Mouse (Mus musculus) embryonic facial prominence, embryonic 11.5 days (tissue): Measurements from ENCODE around the gene Cdh26. TPM values are rescaled to one million over a fixed set of nuclear protein-coding genes. Genes with fewer than 3 reads are reported as not detected.
A peak's percentile ranks its signal among the peaks of the same experiment; 100 is the strongest.

Source experiments
- ATAC-seq: fragments of 200-750 bp; cut with Nextera tagmentation; replicated peaks from 2 replicates; pipeline ENCODE4 v1.8.0; 2017; ENCODE audit warnings: low read depth; ENCODE audit not compliant: insufficient number of reproducible peaks, low FRiP score, low TSS enrichment
- DNase-seq: peaks from one replicate; pipeline ENCODE4 v3.0.0-alpha.2; 2015; ENCODE audit warnings: low spot score
- H3K27ac ChIP-seq: fragments of 300-500 bp; sonication (generic); replicated peaks from 2 replicates; pipeline ENCODE4 v1.5.1; 2014; ENCODE audit warnings: mild to moderate bottlenecking, low read depth, low read length, control low read depth
- H3K27me3 ChIP-seq: fragments of 300-500 bp; sonication (generic); 2 replicates; pipeline ENCODE4 v1.6.1; 2014; ENCODE audit warnings: mild to moderate bottlenecking, low read length, moderate library complexity, mixed read lengths; ENCODE audit not compliant: control insufficient read depth, insufficient read depth
- H3K36me3 ChIP-seq: fragments of 300-500 bp; sonication (generic); replicated peaks from 2 replicates; pipeline ENCODE4 v1.6.1; 2014; ENCODE audit warnings: low read depth, mild to moderate bottlenecking, low read length, moderate library complexity, mixed read lengths; ENCODE audit not compliant: control insufficient read depth, insufficient read depth
- H3K4me1 ChIP-seq: fragments of 300-500 bp; sonication (generic); 2 replicates; pipeline ENCODE4 v1.6.1; 2014; ENCODE audit warnings: low read length, mixed read lengths; ENCODE audit not compliant: control insufficient read depth, insufficient read depth
- H3K4me2 ChIP-seq: fragments of 300-500 bp; sonication (generic); 2 replicates; pipeline ENCODE4 v1.6.1; 2014; ENCODE audit warnings: low read depth, mild to moderate bottlenecking, control low read depth, low read length, moderate library complexity
- H3K4me3 ChIP-seq: fragments of 300-500 bp; sonication (generic); 2 replicates; pipeline ENCODE4 v1.5.1; 2014; ENCODE audit warnings: low read depth, low read length, control low read depth
- H3K9ac ChIP-seq: fragments of 300-500 bp; sonication (generic); replicated peaks from 2 replicates; pipeline ENCODE4 v1.6.1; 2014; ENCODE audit warnings: mild to moderate bottlenecking, control low read depth, low read length
- H3K9me3 ChIP-seq: fragments of 300-500 bp; sonication (generic); replicated peaks from 2 replicates; pipeline ENCODE4 v1.6.1; 2016; ENCODE audit warnings: mild to moderate bottlenecking, low read length, inconsistent platforms, mixed read lengths; ENCODE audit not compliant: control insufficient read depth
- WGBS: fragments of 180-500 bp; shearing (Covaris S2); extraction: QIAGEN DNeasy Blood & Tissue Kit; methylation state at CpG from one replicate; pipeline ENCODE4 v1.1.7; 2014; 5-methylcytosine and 5-hydroxymethylcytosine counted together
- polyA plus RNA-seq: library from polyadenylated mRNA; unstranded; fragments of >200 nt; fragmentation: Nextera tagmentation; extraction: Ambion mirVana; gene quantifications from 2 replicates; pipeline ENCODE4 v1.2.1, GENCODE M21; 2014

The Cdh26 gene
- polyA plus RNA-seq, 1 experiment from 2014 or later: 0.45 TPM

DNA sequence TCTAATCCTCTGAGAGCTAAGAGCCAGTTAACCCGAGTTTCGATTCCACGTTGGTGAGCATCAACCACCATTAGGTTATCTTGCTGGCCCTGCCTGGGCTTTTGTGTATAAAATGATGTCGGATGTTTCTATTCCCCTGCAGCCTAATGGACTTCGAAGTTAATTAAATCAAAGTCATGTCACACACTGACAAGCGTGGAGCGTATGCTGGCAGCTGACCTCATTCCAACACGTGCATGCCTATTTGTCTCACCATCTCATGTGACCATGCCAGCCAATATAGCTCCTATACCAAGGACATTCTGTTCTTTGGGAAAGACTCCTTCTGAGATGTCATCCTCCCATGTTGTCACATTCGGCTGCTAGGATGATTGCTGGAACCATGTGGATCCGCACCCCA, 43.6 kb downstream of the Cdh26 start:
- Histone ChIP-seq H3K4me2 (no peak overlapping the region), H3K9ac (no peak overlapping the region), H3K36me3 (no peaks in the 10 kb centered on the region), H3K4me3 (no peak overlapping the region), H3K9me3 (no peaks in the 10 kb centered on the region), H3K27me3 (no peaks in the 10 kb centered on the region), H3K27ac (no peak overlapping the region), H3K4me1 (no peaks in the 10 kb centered on the region)
- ATAC-seq (no peak), DNase-seq (no peak)
- WGBS: 82% methylated on average over 10 of the region's 10 CpGs

DNA sequence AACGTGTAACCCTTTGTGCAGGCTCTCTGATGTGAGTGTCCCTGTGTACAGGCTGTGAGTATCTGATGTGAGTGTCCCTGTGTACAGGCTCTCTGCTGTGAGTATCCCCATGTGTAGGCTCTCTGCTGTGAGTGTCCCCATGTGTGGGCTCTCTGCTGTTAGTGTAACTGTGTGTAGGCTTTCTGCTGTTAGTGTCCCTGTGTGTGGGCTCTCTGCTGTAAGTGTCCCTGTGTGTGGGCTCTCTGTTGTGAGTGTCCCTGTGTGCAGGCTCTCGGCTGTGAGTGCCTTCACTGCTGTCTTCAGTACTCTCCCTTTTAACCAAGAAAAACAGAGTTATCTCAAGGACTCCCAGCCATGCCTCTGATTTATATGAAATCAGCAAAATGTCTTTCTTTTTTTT, 46.9 kb downstream of the Cdh26 start:
- Histone ChIP-seq H3K27me3 (no peaks in the 10 kb centered on the region), H3K9me3 (no peaks in the 10 kb centered on the region), H3K4me1 (no peaks in the 10 kb centered on the region), H3K4me3 (no peak overlapping the region), H3K9ac (no peak overlapping the region), H3K36me3 (no peaks in the 10 kb centered on the region), H3K27ac (no peak overlapping the region), H3K4me2 (no peak overlapping the region)
- ATAC-seq: no peak
- 73% methylated on average over 2 of the region's 2 CpGs for WGBS
- no peak for DNase-seq

DNA sequence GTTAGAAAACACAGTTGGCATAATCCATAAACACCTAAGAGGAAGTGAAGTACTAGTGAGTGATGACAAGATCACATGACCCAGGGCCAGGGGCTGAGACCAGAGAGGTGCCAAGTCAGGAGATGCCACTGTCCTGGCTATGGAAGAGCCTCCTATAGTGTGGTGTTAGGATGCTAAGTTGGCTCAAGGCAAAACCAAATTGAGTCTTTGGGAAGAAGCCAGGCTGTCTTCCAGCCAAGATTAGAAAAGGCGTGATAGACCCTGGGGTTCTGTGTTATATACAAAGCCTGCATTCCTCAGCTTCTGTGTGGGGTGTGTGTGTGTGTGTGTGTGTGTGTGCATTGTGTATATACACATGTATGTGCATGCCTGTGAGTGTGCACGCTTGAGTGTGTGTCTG, 48.7 kb downstream of the Cdh26 start:
- Histone ChIP-seq H3K27me3 (no peaks in the 10 kb centered on the region), H3K36me3 (no peaks in the 10 kb centered on the region), H3K4me1 (no peaks in the 10 kb centered on the region), H3K9me3 (no peaks in the 10 kb centered on the region), H3K9ac (no peak overlapping the region), H3K27ac (no peak overlapping the region), H3K4me3 (no peak overlapping the region), H3K4me2 (no peak overlapping the region)
- ATAC-seq: no peak
- DNase-seq: no peak
- 78% methylated on average over 2 of the region's 2 CpGs for WGBS

DNA sequence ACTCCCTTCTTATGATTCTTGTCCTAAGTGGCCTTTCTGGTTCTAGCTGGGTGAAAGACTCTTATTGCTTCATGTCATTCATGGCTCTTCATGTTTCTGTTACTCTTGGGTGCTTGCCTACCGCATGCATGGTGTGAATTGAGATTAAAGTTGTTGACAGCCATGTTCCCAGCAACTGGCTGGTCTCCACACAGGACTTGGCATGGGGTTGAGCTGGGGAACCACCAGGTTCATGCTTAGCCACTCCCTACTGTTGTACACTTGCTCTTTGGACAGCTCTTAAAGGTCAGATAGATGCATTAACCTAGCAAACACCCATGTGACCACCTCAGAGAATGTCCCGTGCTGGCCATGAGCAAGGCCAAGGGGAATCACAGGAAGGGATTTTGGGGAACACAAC, 50.6 kb downstream of the Cdh26 start:
- no peaks in the 10 kb centered on the region for H3K27me3 ChIP-seq
- H3K27ac ChIP-seq: no peak overlapping the region
- H3K4me1 ChIP-seq: no peaks in the 10 kb centered on the region
- no peak overlapping the region for H3K4me3 ChIP-seq
- DNase-seq: no peak
- no peak overlapping the region for H3K4me2 ChIP-seq
- no peaks in the 10 kb centered on the region for H3K9me3 ChIP-seq
- H3K9ac ChIP-seq: no peak overlapping the region
- 80% methylated on average over 2 of the region's 2 CpGs for WGBS
- no peaks in the 10 kb centered on the region for H3K36me3 ChIP-seq
- no peak for ATAC-seq

DNA sequence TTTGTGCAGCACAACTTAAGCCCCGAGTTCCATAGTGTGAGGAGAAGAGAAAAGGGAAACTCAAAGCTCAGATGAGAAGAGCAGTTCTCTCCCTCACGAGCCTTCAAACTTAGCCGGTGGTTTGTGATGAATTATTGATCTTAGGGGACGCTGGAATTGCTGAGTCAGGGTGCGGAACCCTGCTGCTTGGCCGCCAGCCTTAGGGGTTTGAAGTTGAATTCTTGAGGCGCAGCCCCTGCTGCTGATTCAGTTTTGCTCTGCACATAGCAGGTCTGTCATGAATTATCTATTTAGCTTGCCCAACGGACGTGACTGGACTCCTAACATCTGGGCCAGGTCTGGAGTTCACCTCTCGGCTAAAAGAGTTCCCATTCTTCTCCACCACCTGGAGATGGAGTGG, 53.1 kb downstream of the Cdh26 start:
- Histone ChIP-seq H3K27me3 (no peaks in the 10 kb centered on the region), H3K9me3 (no peaks in the 10 kb centered on the region), H3K9ac (no peak overlapping the region), H3K4me1 (no peaks in the 10 kb centered on the region), H3K27ac (no peak overlapping the region), H3K36me3 (no peaks in the 10 kb centered on the region), H3K4me2 (no peak overlapping the region), H3K4me3 (no peak overlapping the region)
- WGBS: 48% methylated on average over 10 of the region's 10 CpGs
- ATAC-seq (no peak), DNase-seq (peak; percentile 31)

DNA sequence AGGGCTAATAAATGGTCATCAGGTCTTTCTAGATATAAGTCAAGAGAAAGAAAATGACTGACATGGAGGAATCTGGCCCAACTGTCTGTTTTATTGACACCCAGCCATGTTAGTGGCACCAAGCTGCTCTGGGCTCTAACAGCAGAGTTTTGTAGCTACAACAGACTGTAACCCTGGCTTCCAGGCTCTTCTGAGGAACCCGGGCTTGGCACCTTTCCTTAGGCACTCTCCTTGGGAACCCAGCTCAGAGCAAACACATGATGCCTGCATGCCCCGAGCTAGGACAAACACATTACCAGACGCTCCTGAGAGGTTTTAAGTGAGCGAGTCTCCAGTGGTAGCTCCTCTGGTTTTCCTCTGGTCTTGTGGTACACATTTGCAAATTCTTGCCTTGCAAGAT, 57.9 kb downstream of the Cdh26 start:
- DNase-seq (no peak), ATAC-seq (no peak)
- 74% methylated on average over 4 of the region's 4 CpGs for WGBS

DNA sequence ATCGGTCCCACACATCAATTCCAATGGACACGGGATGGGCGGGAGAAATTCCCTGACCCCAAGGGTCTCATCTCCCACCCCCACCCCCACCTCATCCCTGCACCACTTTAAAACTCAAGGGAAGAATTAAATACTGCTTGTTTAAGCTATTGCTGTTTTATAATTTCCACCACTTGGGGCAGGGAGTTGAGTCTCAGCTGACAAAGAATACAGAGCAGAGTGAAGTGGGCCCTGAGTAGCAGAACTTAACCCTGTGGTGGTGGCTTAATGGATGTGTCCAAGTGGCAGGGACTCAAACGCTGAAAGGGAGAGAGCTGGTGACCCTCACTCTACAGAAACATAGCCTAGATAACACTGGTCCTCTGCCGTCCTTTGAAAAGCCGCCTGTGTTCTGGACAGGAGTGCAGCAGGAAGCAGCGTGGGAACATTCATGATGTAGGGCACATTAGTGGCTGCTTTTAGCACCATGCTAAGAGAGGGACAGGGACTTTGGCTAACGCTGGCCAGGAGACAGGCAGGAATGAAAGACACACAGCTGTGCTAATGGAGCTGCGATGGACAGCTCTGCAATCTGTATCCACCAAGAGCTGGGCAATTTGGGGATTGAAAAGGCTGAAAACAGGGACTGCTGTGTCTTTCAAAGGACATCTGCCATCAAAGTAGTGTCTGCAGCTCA, 60.1 kb downstream of the Cdh26 start:
- whole genome bisulfite sequencing: 68% methylated on average over 9 of the region's 9 CpGs
- no peak overlapping the region for H3K9ac ChIP-seq
- no peak overlapping the region for H3K27ac ChIP-seq
- no peak for ATAC-seq
- no peak for DNase-seq
- H3K9me3 ChIP-seq: no peaks in the 10 kb centered on the region
- H3K27me3 ChIP-seq: no peaks in the 10 kb centered on the region
- H3K4me2 ChIP-seq: no peak overlapping the region
- H3K4me1 ChIP-seq: no peaks in the 10 kb centered on the region
- no peak overlapping the region for H3K4me3 ChIP-seq
- no peaks in the 10 kb centered on the region for H3K36me3 ChIP-seq

More for the DNA sequence above, 57.9 kb downstream of the Cdh26 start:
- H3K27me3 ChIP-seq: no peaks in the 10 kb centered on the region
- H3K36me3 ChIP-seq: no peaks in the 10 kb centered on the region
- H3K4me3 ChIP-seq: no peak overlapping the region
- no peak overlapping the region for H3K9ac ChIP-seq
- no peak overlapping the region for H3K27ac ChIP-seq
- no peaks in the 10 kb centered on the region for H3K9me3 ChIP-seq
- no peak overlapping the region for H3K4me2 ChIP-seq
- H3K4me1 ChIP-seq: no peaks in the 10 kb centered on the region

DNA sequence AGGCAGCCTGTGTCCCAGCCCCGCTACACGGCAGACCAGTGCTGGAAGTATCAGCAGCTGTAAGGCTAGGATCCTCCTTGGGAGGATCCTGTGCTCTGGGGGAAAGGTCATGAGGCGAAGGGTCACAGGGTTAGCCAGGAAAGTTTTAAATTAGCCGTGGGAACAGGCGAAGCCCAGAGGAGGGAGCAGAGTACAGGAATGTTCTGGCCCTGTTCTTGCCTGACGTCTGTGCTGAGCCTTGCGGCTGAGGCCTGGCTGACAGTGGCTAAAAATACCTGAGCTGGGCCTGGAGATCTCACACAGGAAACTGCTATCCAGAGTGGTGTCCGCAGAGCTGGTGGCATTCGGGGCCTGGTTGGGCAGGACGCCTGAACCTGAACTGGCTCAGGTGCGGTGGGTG, 63.7 kb downstream of the Cdh26 start:
- WGBS: 43% methylated on average over 11 of the region's 11 CpGs
- no peaks in the 10 kb centered on the region for H3K4me1 ChIP-seq
- H3K27ac ChIP-seq: no peak overlapping the region
- no peak overlapping the region for H3K9ac ChIP-seq
- ATAC-seq (no peak), DNase-seq (peak; percentile 14)
- no peaks in the 10 kb centered on the region for H3K36me3 ChIP-seq
- no peaks in the 10 kb centered on the region for H3K9me3 ChIP-seq
- no peaks in the 10 kb centered on the region for H3K27me3 ChIP-seq
- no peak overlapping the region for H3K4me3 ChIP-seq
- H3K4me2 ChIP-seq: no peak overlapping the region
